Mouse (Mus musculus): ENCODE measurements around the gene Eif3m. TPM values are rescaled to one million over a fixed set of nuclear protein-coding genes. Genes with fewer than 3 reads are reported as not detected.

The Eif3m gene
- polyA plus RNA-seq, 1 experiment, result 116 TPM

DNA sequence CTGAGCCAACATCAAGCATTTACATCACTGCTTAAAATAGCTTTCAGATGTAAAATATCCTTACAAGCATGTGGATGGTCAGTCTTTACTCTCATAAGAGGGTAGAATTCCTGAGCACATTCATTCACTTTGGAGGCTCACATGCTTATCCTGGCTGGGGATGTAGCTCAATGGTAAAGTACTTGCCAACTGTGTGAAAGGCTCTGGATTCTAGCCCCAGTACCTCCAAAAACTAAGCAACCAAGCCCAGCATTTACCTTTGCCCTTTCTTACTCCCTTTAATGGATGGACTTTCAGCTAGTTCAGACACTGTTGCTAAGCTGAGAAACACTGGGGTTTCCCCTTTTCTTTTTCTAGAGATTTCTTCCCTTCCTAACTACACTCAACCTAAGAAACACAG, 9.6 kb downstream of the Eif3m start:
- peaks cover 94% of the 10 kb centered on the region for H3K79me2 ChIP-seq (ENCODE audit: control insufficient read depth, insufficient read depth)
- peaks cover 52% of the 10 kb centered on the region for H3K79me3 ChIP-seq (ENCODE audit: low read depth)
- TF ChIP-seq MYOD1 (IDR thresholded peaks at IDR 0.05; ENCODE audit: control insufficient read depth, insufficient read length, low read depth) (no peak), USF1 (IDR thresholded peaks at IDR 0.05; ENCODE audit: low read depth) (no peak), FOSL1 (IDR thresholded peaks at IDR 0.05; ENCODE audit: insufficient read depth, low read length, poor library complexity, severe bottlenecking) (no peak), MYOG (IDR thresholded peaks at IDR 0.05; ENCODE audit: control insufficient read depth, extremely low read depth, insufficient read length) (no peak), MAX (IDR thresholded peaks at IDR 0.05) (no peak), CEBPB (IDR thresholded peaks at IDR 0.05; ENCODE audit: low read depth) (no peak), CTCF (IDR thresholded peaks at IDR 0.05; ENCODE audit: control insufficient read depth, insufficient read depth, insufficient read length) (no peak)
- H3K36me3 ChIP-seq (ENCODE audit: control insufficient read depth, insufficient read depth), result peaks cover 98% of the 10 kb centered on the region
- no peaks in the 10 kb centered on the region for H3K27me3 ChIP-seq (ENCODE audit: control insufficient read depth, insufficient read depth, insufficient read length)
- no peak overlapping the region for H3ac ChIP-seq (ENCODE audit: control insufficient read depth, insufficient read length, low read depth)
- H3K4me3 ChIP-seq (ENCODE audit: insufficient read depth, poor library complexity, severe bottlenecking), result no peak overlapping the region

DNA sequence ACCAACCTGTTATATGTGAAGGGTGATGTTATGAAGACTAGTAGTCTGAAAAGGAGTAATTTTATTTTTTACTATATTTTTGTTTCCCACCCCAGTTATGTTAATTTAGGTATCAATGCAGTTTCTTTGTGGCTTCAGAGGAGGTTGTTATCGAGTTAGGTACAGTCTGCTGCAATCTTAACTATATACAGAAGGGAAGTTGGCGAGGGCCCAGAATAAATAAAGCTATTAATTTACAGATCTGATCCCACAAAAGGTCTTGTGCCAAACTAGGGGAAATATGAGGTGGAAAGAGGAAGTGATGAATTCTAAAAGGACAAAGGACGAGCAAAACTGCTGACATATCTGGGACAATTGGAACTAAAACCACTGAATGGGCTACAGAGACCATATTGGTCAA, 20.7 kb downstream of the Eif3m start:
- peaks cover 7% of the 10 kb centered on the region for H3K79me2 ChIP-seq (ENCODE audit: control insufficient read depth, insufficient read depth)
- H3K27me3 ChIP-seq (ENCODE audit: control insufficient read depth, insufficient read depth, insufficient read length), result no peaks in the 10 kb centered on the region
- H3K79me3 ChIP-seq (ENCODE audit: low read depth), result no peaks in the 10 kb centered on the region
- H3ac ChIP-seq (ENCODE audit: control insufficient read depth, insufficient read length, low read depth), result no peak overlapping the region
- H3K36me3 ChIP-seq (ENCODE audit: control insufficient read depth, insufficient read depth), result peaks cover 63% of the 10 kb centered on the region
- no peak overlapping the region for H3K4me3 ChIP-seq (ENCODE audit: insufficient read depth, poor library complexity, severe bottlenecking)
- no peak for TF ChIP-seq MYOG (IDR thresholded peaks at IDR 0.05; ENCODE audit: control insufficient read depth, extremely low read depth, insufficient read length)
- no peak for TF ChIP-seq FOSL1 (IDR thresholded peaks at IDR 0.05; ENCODE audit: insufficient read depth, low read length, poor library complexity, severe bottlenecking)
- no peak for TF ChIP-seq MAX (IDR thresholded peaks at IDR 0.05)

DNA sequence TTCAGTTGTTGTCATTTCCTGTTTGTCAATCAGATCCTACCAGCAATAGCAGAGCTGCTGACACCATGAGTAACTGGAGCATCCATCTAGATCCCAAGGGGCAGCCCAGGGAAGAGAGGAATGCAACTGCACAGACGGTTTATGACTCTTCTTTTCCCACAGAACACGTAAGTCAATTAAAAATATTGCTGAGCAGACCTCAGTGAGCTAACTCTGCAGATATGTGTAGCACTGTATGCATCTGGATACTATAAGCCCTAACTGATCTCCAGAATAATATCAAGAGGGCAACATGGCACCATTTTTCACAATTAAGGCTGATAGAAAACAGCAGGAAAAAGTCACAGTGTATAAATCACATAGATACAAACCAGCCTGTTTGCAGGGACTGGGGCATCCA, 22.4 kb downstream of the Eif3m start:
- no peak overlapping the region for H3K4me3 ChIP-seq (ENCODE audit: insufficient read depth, poor library complexity, severe bottlenecking)
- TF ChIP-seq MAX (IDR thresholded peaks at IDR 0.05) (no peak), MYOD1 (IDR thresholded peaks at IDR 0.05; ENCODE audit: control insufficient read depth, insufficient read length, low read depth) (no peak), FOSL1 (IDR thresholded peaks at IDR 0.05; ENCODE audit: insufficient read depth, low read length, poor library complexity, severe bottlenecking) (no peak), USF1 (IDR thresholded peaks at IDR 0.05; ENCODE audit: low read depth) (no peak), CTCF (IDR thresholded peaks at IDR 0.05; ENCODE audit: control insufficient read depth, insufficient read depth, insufficient read length) (no peak), CEBPB (IDR thresholded peaks at IDR 0.05; ENCODE audit: low read depth) (no peak), MYOG (IDR thresholded peaks at IDR 0.05; ENCODE audit: control insufficient read depth, extremely low read depth, insufficient read length) (no peak)
- no peak overlapping the region for H3ac ChIP-seq (ENCODE audit: control insufficient read depth, insufficient read length, low read depth)
- H3K27me3 ChIP-seq (ENCODE audit: control insufficient read depth, insufficient read depth, insufficient read length), result no peaks in the 10 kb centered on the region
- H3K79me3 ChIP-seq (ENCODE audit: low read depth), result no peaks in the 10 kb centered on the region
- H3K79me2 ChIP-seq (ENCODE audit: control insufficient read depth, insufficient read depth), result no peaks in the 10 kb centered on the region
- H3K36me3 ChIP-seq (ENCODE audit: control insufficient read depth, insufficient read depth), result peaks cover 62% of the 10 kb centered on the region

DNA sequence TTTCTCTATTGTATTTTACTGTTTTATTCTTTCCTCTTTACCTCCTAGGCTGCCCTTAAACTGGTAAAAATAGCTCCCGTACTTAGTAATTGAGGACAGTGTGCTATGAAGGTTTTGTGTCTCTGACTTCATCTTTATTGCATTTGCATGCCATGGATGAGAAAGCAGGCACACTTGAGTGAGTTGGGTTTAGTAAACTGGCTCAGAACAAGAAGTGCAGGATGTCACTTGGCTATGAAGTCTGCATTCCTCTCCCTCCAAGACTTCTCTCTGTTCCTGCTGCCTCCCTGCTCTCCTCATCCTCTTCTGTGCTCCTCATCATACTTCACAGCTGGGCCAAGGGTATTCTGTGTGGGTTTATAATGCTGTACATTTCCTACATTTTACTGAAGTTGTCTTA, 27.9 kb downstream of the Eif3m start:
- Histone ChIP-seq H3K27me3 (ENCODE audit: control insufficient read depth, insufficient read depth, insufficient read length) (no peaks in the 10 kb centered on the region), H3K79me3 (ENCODE audit: low read depth) (no peaks in the 10 kb centered on the region), H3K4me3 (ENCODE audit: insufficient read depth, poor library complexity, severe bottlenecking) (no peak overlapping the region), H3K79me2 (ENCODE audit: control insufficient read depth, insufficient read depth) (no peaks in the 10 kb centered on the region), H3K36me3 (ENCODE audit: control insufficient read depth, insufficient read depth) (peaks cover 27% of the 10 kb centered on the region), H3ac (ENCODE audit: control insufficient read depth, insufficient read length, low read depth) (no peak overlapping the region)
- TF ChIP-seq USF1 (IDR thresholded peaks at IDR 0.05; ENCODE audit: low read depth) (no peak), CTCF (IDR thresholded peaks at IDR 0.05; ENCODE audit: control insufficient read depth, insufficient read depth, insufficient read length) (no peak), MYOD1 (IDR thresholded peaks at IDR 0.05; ENCODE audit: control insufficient read depth, insufficient read length, low read depth) (no peak), FOSL1 (IDR thresholded peaks at IDR 0.05; ENCODE audit: insufficient read depth, low read length, poor library complexity, severe bottlenecking) (no peak), CEBPB (IDR thresholded peaks at IDR 0.05; ENCODE audit: low read depth) (no peak), MYOG (IDR thresholded peaks at IDR 0.05; ENCODE audit: control insufficient read depth, extremely low read depth, insufficient read length) (no peak), MAX (IDR thresholded peaks at IDR 0.05) (no peak)

DNA sequence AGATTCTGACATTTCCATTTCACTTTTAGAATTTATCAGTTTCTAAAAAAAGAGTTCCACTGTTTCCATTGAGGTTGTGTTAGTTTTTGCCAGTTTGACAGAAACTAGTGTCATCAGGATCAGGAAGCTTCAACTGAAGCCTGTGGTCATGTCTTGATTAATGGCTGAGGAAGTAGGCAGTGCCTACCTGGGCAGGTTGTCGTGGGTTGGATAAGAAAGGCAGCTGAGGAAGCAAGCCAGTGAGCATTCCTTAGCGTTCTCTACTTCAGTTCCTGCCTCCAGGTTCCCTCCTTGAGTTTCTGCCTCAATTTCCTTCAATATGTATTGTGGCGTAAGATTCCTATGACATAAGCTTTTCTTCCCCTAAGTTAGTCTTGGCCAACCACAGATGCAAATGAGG, 31.1 kb downstream of the Eif3m start:
- peaks cover 6% of the 10 kb centered on the region for H3K36me3 ChIP-seq (ENCODE audit: control insufficient read depth, insufficient read depth)
- H3ac ChIP-seq (ENCODE audit: control insufficient read depth, insufficient read length, low read depth), result no peak overlapping the region
- no peaks in the 10 kb centered on the region for H3K79me3 ChIP-seq (ENCODE audit: low read depth)
- H3K27me3 ChIP-seq (ENCODE audit: control insufficient read depth, insufficient read depth, insufficient read length), result no peaks in the 10 kb centered on the region
- H3K79me2 ChIP-seq (ENCODE audit: control insufficient read depth, insufficient read depth), result no peaks in the 10 kb centered on the region
- H3K4me3 ChIP-seq (ENCODE audit: insufficient read depth, poor library complexity, severe bottlenecking), result no peak overlapping the region
- TF ChIP-seq CTCF (IDR thresholded peaks at IDR 0.05; ENCODE audit: control insufficient read depth, insufficient read depth, insufficient read length) (no peak), MYOG (IDR thresholded peaks at IDR 0.05; ENCODE audit: control insufficient read depth, extremely low read depth, insufficient read length) (no peak), MYOD1 (IDR thresholded peaks at IDR 0.05; ENCODE audit: control insufficient read depth, insufficient read length, low read depth) (no peak), USF1 (IDR thresholded peaks at IDR 0.05; ENCODE audit: low read depth) (no peak), CEBPB (IDR thresholded peaks at IDR 0.05; ENCODE audit: low read depth) (no peak), FOSL1 (IDR thresholded peaks at IDR 0.05; ENCODE audit: insufficient read depth, low read length, poor library complexity, severe bottlenecking) (no peak)

DNA sequence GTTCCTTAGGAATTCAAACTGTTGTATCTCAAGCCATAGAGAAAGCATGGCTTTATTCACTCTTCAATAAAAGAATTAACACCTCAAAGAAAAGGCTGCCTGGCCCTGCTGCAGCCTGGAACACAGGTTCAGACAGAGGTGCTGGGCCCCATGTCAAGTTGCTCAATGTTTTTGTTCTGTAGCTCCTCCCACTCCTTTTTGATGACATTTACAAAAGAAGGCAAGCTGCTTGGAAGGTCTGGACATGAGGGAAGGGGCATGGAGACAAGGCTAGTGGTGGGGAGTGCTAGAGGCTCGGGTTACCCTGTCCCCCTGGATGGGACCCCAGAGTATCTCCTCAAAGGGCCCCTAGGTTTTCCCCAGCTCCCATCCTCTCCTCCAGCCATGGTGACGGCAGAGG, 35.2 kb downstream of the Eif3m start:
- Histone ChIP-seq H3K79me2 (ENCODE audit: control insufficient read depth, insufficient read depth) (no peaks in the 10 kb centered on the region), H3K27me3 (ENCODE audit: control insufficient read depth, insufficient read depth, insufficient read length) (no peaks in the 10 kb centered on the region), H3K36me3 (ENCODE audit: control insufficient read depth, insufficient read depth) (no peaks in the 10 kb centered on the region), H3ac (ENCODE audit: control insufficient read depth, insufficient read length, low read depth) (no peak overlapping the region), H3K4me3 (ENCODE audit: insufficient read depth, poor library complexity, severe bottlenecking) (no peak overlapping the region), H3K79me3 (ENCODE audit: low read depth) (no peaks in the 10 kb centered on the region)
- TF ChIP-seq FOSL1 (IDR thresholded peaks at IDR 0.05; ENCODE audit: insufficient read depth, low read length, poor library complexity, severe bottlenecking) (no peak), MAX (IDR thresholded peaks at IDR 0.05) (no peak), CTCF (IDR thresholded peaks at IDR 0.05; ENCODE audit: control insufficient read depth, insufficient read depth, insufficient read length) (no peak), USF1 (IDR thresholded peaks at IDR 0.05; ENCODE audit: low read depth) (no peak), MYOD1 (IDR thresholded peaks at IDR 0.05; ENCODE audit: control insufficient read depth, insufficient read length, low read depth) (no peak), CEBPB (IDR thresholded peaks at IDR 0.05; ENCODE audit: low read depth) (no peak)

Measured in C2C12 (cell line).